Mouse (Mus musculus) urinary bladder, postnatal 0 days (tissue): ENCODE data around the gene Krtap7-1. TPM values are rescaled to one million over a fixed set of nuclear protein-coding genes. Genes with fewer than 3 reads are reported as not detected.

Experiments used
- polyA plus RNA-seq: library from polyadenylated mRNA; unstranded; fragments of >200 nt; fragmentation: Nextera tagmentation; extraction: Ambion mirVana; gene quantifications from 2 replicates; pipeline ENCODE4 v1.2.1, GENCODE M21; 2015

Gene Krtap7-1
- not detected in 2 replicates for polyA plus RNA-seq

DNA sequence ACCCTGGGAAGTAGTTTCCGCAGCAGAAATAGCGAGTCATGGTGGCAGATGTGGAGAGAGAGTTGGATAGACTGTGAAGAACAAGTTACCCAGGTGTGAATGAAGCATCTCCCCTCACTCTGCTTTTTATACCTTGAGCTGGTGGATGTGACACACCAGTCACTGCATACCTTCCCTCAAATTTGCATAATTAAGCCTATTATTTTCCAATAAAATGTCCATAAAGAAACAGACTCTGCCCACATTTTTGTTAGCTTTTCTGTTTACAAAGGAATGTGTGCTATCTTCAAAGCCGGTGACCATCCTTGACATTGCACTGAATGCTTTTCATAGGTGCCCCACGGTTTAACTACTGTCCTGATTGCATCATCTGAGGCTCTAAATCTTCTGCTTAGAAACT lies at the start of gene Krtap7-1:
Gene Krtap7-1 (minus strand): TSS at position 101 of the 400 bp plus-strand sequence.

DNA sequence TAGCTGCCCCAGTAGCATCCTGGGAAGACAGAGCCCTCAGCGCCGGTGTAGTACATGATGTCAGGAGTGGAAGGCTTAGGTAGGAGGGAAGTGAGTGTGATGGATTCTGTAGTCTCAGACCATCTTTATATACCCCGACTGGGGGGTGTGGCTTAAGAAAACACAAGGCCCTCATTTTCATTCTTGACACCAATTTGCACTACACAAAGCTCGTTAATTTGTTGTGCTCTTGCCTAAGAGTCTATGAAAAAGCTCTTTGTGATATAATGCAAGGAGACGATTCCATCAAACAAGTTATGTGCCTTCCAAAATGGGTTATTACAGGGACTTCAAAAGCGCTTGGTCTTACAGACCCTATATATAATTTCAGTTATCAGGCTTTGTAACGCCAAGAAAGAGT lies 20.3 kb downstream of the Krtap7-1 start, which contains the start of gene Krtap8-1:
Gene Krtap8-1 (minus strand): TSS at position 101 of the 400 bp plus-strand sequence.

Other genes starting within 250 kb of the Krtap7-1 start
- not detected in 2 replicates for gene Krtap21-1, start 104.5 kb downstream of the Krtap7-1 start, polyA plus RNA-seq
- gene Krtap6-2, start 88.2 kb downstream of the Krtap7-1 start, polyA plus RNA-seq = not detected in 2 replicates
- not detected in 2 replicates for gene Krtap8-1, start 20.4 kb downstream of the Krtap7-1 start, polyA plus RNA-seq
- not detected in 2 replicates for gene Krtap11-1, start 62.9 kb upstream of the Krtap7-1 start, polyA plus RNA-seq